Mouse (Mus musculus): Measurements from ENCODE around the gene Snapc1. TPM values are rescaled to one million over a fixed set of nuclear protein-coding genes. Genes with fewer than 3 reads are reported as not detected.

Gene Snapc1
- 10 to 100 TPM; 34.9 to 37.5 TPM for total RNA-seq (2023)

GRCm38 (mm10) chr12:73964291-73965281, at the start of gene Snapc1:
Gene Snapc1 (plus strand): TSS chr12:73964481.

GRCm38 (mm10) chr12:73937353-73937752, 26.9 kb upstream of the Snapc1 start, which contains the start of gene Gm49321:
Gene Gm49321 (plus strand): TSS chr12:73937653.

GRCm38 (mm10) chr12:73997297-73998127, 33.2 kb downstream of the Snapc1 start, which contains the start of gene Syt16:
Gene Syt16 (plus strand): TSS chr12:73997661.

Other genes starting within 250 kb of the Snapc1 start
- gene Hif1a, start 63.1 kb upstream of the Snapc1 start, total RNA-seq (2023): 10 to 100 TPM; 96.3 to 97.7 TPM
- gene Gm49321, start 26.8 kb upstream of the Snapc1 start, total RNA-seq (2023): 10 to 100 TPM in 1 of 2 experiments, 1 to 10 TPM in 1; 8.4 to 12.9 TPM
- not detected for gene Syt16, start 33.2 kb downstream of the Snapc1 start, total RNA-seq (2023)